Mouse (Mus musculus) heart, adult 2 months (tissue): Measurements from ENCODE around the gene Mdk. TPM values are rescaled to one million over a fixed set of nuclear protein-coding genes. Genes with fewer than 3 reads are reported as not detected.
A peak's percentile ranks its signal among the peaks of the same experiment; 100 is the strongest.

ENCODE experiments used
- DNase-seq, 2 experiments: peaks; one replicate each; pipeline ENCODE4 v3.0.0; 2021
- H3K27ac ChIP-seq: fragments of 200-600 bp; 2 replicates; pipeline ENCODE4 v1.8.1; 2022
- H3K27me3 ChIP-seq: fragments of 200-500 bp; 2 replicates; pipeline ENCODE4 v1.6.1; 2012; ENCODE audit warnings: mild to moderate bottlenecking, low read length, inconsistent platforms, mixed read lengths; ENCODE audit not compliant: control insufficient read depth, insufficient read depth
- H3K36me3 ChIP-seq: fragments of 200-500 bp; 2 replicates; pipeline ENCODE4 v1.6.1; 2012; ENCODE audit warnings: low read length, inconsistent platforms; ENCODE audit not compliant: control insufficient read depth, insufficient read depth
- H3K4me1 ChIP-seq: fragments of 200-500 bp; 2 replicates; pipeline ENCODE4 v1.6.1; 2011; ENCODE audit warnings: low read length; ENCODE audit not compliant: control insufficient read depth, insufficient read depth
- H3K4me3 ChIP-seq: fragments of 200-600 bp; 2 replicates; pipeline ENCODE4 v1.8.1; 2022
- H3K79me2 ChIP-seq: fragments of 200-500 bp; replicated peaks from 2 replicates; pipeline ENCODE4 v1.6.1; 2012; ENCODE audit warnings: mild to moderate bottlenecking, inconsistent platforms, low read length, moderate library complexity, mixed read lengths; ENCODE audit not compliant: control insufficient read depth, insufficient read depth
- H3K9ac ChIP-seq: fragments of 200-500 bp; 2 replicates; pipeline ENCODE4 v1.6.1; 2012; ENCODE audit warnings: low read depth, mild to moderate bottlenecking, control low read depth, inconsistent platforms, low read length, mixed read lengths
- CTCF ChIP-seq: fragments of 200-600 bp; IDR thresholded peaks from 2 replicates; pipeline ENCODE4 v1.8.1; 2022; ENCODE audit warnings: antibody characterized with exemption, mild to moderate bottlenecking, moderate library complexity
- EP300 ChIP-seq: fragments of 200-500 bp; IDR thresholded peaks from 2 replicates; pipeline ENCODE4 v1.6.1; 2011; ENCODE audit warnings: low read depth, low read length, control low read depth; ENCODE audit not compliant: insufficient read depth
- POLR2A ChIP-seq: fragments of 200-500 bp; IDR thresholded peaks from 2 replicates; pipeline ENCODE4 v1.6.1; 2011; ENCODE audit warnings: mild to moderate bottlenecking, low read depth, low read length, control low read depth; ENCODE audit not compliant: insufficient read depth
- WGBS: fragments of 180-500 bp; shearing (Covaris S2); methylation state at CpG from one replicate; pipeline ENCODE4 v1.1.7; 2018; 5-methylcytosine and 5-hydroxymethylcytosine counted together
- intact Hi-C: fragments of 180-260 bp; cut with DNase I; formaldehyde crosslinking; loops from one replicate; pipeline ENCODE4 v1.15.1; 2025
- polyA plus RNA-seq: library from polyadenylated mRNA; depleted of rRNA; stranded (reverse); fragments of >200 nt; gene quantifications from 2 replicates; pipeline ENCODE4 v1.2.3, GENCODE M21; 2012
- total RNA-seq, 2 experiments: library from RNA; stranded (reverse); gene quantifications; 2 replicates each; pipeline ENCODE4 v1.2.3; 2021

Mdk gene
- total and polyA plus RNA-seq, 3 experiments = 2.5 to 4.1 (median 2.8) TPM

- Histone ChIP-seq H3K27me3 (no peaks in the 10 kb centered on the region), H3K27ac (peak overlapping the region; percentile 85), H3K9ac (peak overlapping the region; percentile 79), H3K79me2 (peaks cover 13% of the 10 kb centered on the region), H3K4me1 (peaks cover 39% of the 10 kb centered on the region), H3K36me3 (peaks cover 12% of the 10 kb centered on the region), H3K4me3 (peak overlapping the region; percentile 50)
- peak; percentile 66 to 76 for DNase-seq
- intact Hi-C loops = no loop called here
- 32% methylated on average over 17 of the region's 17 CpGs for WGBS
- TF ChIP-seq CTCF = no peak
- no peak for TF ChIP-seq POLR2A
- TF ChIP-seq EP300 = no peak
Measured at GRCm38 (mm10) chr2:91949411-91950274, 17.5 kb upstream of the Mdk start.

GRCm38 (mm10) chr2:91948792-91949241, 16.7 kb upstream of the Mdk start:
- Histone ChIP-seq H3K4me1 (peaks cover 37% of the 10 kb centered on the region), H3K27ac (peak overlapping the region; percentile 85), H3K9ac (no peak overlapping the region), H3K36me3 (peaks cover 8% of the 10 kb centered on the region), H3K4me3 (no peak overlapping the region; the same call in 1 of the 2 replicates), H3K79me2 (peaks cover 14% of the 10 kb centered on the region), H3K27me3 (no peaks in the 10 kb centered on the region)
- intact Hi-C loops = no loop called here
- peak in 1 of 2 experiments; percentile 19 for DNase-seq
- no peak for TF ChIP-seq POLR2A
- TF ChIP-seq CTCF = no peak
- TF ChIP-seq EP300 = no peak
- WGBS = 34% methylated on average over 3 of the region's 3 CpGs

GRCm38 (mm10) chr2:91948151-91948509, 16.0 kb upstream of the Mdk start:
- DNase-seq = peak; percentile 61 to 68

GRCm38 (mm10) chr2:91947397-91948150, 15.5 kb upstream of the Mdk start:
- peak overlapping the region; percentile 3 for H3K9ac ChIP-seq
- no peaks in the 10 kb centered on the region for H3K27me3 ChIP-seq
- intact Hi-C loops = no loop called here
- TF ChIP-seq EP300 = 0 out of 2 replicates have a peak, but pooled peaks have one; percentile 11
- 0 out of 2 replicates have a peak, but pooled peaks have one; percentile 23 for TF ChIP-seq CTCF
- no peak for TF ChIP-seq POLR2A
- peak overlapping the region; percentile 34; the same call in 1 of the 2 replicates for H3K4me3 ChIP-seq
- H3K79me2 ChIP-seq = peaks cover 15% of the 10 kb centered on the region
- peak in 1 of 2 experiments; percentile 53 for DNase-seq
- WGBS = 26% methylated on average over 11 of the region's 11 CpGs
- H3K36me3 ChIP-seq = peaks cover 8% of the 10 kb centered on the region
- peak overlapping the region; percentile 85 for H3K27ac ChIP-seq
- peaks cover 32% of the 10 kb centered on the region for H3K4me1 ChIP-seq

More at GRCm38 (mm10) chr2:91948151-91948509, 16.0 kb upstream of the Mdk start:
- TF ChIP-seq CTCF (no peak), POLR2A (no peak), EP300 (no peak)
- WGBS = 26% methylated on average over 6 of the region's 6 CpGs
- H3K79me2 ChIP-seq = peaks cover 15% of the 10 kb centered on the region
- peaks cover 34% of the 10 kb centered on the region for H3K4me1 ChIP-seq
- intact Hi-C loops = no loop called here
- peak overlapping the region; percentile 85 for H3K27ac ChIP-seq
- no peaks in the 10 kb centered on the region for H3K27me3 ChIP-seq
- H3K36me3 ChIP-seq = peaks cover 8% of the 10 kb centered on the region
- H3K9ac ChIP-seq = peak overlapping the region; percentile 3
- peak overlapping the region; percentile 34; the same call in 1 of the 2 replicates for H3K4me3 ChIP-seq

DNA sequence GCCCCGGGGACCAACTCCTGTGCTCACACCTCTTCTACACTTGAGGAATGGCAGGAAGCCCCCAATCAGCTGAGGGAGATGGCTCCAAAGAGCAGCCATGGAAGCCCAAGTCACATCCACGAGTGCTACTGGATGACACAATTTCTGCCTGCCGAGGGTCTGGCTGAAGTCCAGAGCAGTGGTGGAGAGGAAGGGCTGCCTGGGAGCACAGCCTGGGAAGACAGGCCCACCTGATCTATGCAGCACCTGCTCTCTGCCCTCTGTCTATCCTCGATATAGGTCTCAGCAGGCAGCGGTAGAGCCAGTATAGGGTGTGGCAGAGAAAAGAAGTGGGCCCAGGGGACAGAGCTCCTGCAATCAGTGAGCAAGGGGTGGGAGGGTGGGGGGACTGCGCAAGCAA, 14.7 kb upstream of the Mdk start:
- Histone ChIP-seq H3K36me3 (peaks cover 8% of the 10 kb centered on the region), H3K4me3 (no peak overlapping the region), H3K27ac (peak overlapping the region; percentile 20; the same call in 1 of the 2 replicates), H3K79me2 (peaks cover 15% of the 10 kb centered on the region), H3K9ac (no peak overlapping the region), H3K27me3 (no peaks in the 10 kb centered on the region), H3K4me1 (peaks cover 32% of the 10 kb centered on the region)
- intact Hi-C loops = no loop called here
- WGBS = 13% methylated on average over 6 of the region's 6 CpGs
- no peak for TF ChIP-seq CTCF
- no peak for TF ChIP-seq POLR2A
- no peak for TF ChIP-seq EP300
- peak; percentile 66 to 67 for DNase-seq
